Mouse (Mus musculus): ENCODE results near the gene E2f4. TPM values are rescaled to one million over a fixed set of nuclear protein-coding genes. Genes with fewer than 3 reads are reported as not detected.

E2f4 gene
- total and polyA plus RNA-seq, 3 experiments = 39.9 to 198 (median 51.0) TPM

- TF ChIP-seq ELF1 (IDR thresholded peaks at IDR 0.05; ENCODE audit: low read depth, low read length) = no peak
- TF ChIP-seq ZMIZ1 (IDR thresholded peaks at IDR 0.05; ENCODE audit: low read depth, low read length) = no peak
- TF ChIP-seq ZC3H11A (IDR thresholded peaks at IDR 0.05; ENCODE audit: low read depth, low read length) = no peak
- no peak; the same call in 1 of the 2 replicates for TF ChIP-seq BHLHE40 (IDR thresholded peaks at IDR 0.05; ENCODE audit: low read depth, low read length)
These were observed 51.1 kb downstream of the E2f4 start, which contains the start of gene Slc9a5 (continued) for GRCm38 (mm10) chr8:105348450-105349095.

- no peak overlapping the region for H3K27ac ChIP-seq (ENCODE audit: insufficient read depth, low read depth)
- peaks cover 15 to 38% of the 10 kb centered on the region in 2 experiments for H3K4me1 ChIP-seq (ENCODE audit: control insufficient read depth in 1 of 2, insufficient read depth in 2 of 2)
- dilution Hi-C loops (cut with MboI; ENCODE audit: extremely low pct_ligation_motif_present, extremely low pct_unique_long_range_greater_than_20kb, low sequenced_read_pairs) = no loop called here
These were observed 51.8 kb downstream of the E2f4 start for GRCm38 (mm10) chr8:105349096-105349771.

GRCm38 (mm10) chr8:105350186-105350585 lies 52.7 kb downstream of the E2f4 start:
- in situ Hi-C loops (cut with MboI; ENCODE audit: low pct_ligation_motif_present, low pct_unique_long_range_greater_than_20kb, low sequenced_read_pairs) = loop anchor here (5.0 kb wide), 1 partner anchor 37 kb away; no protein-coding TSS in a partner anchor
- no peak overlapping the region for H3K27ac ChIP-seq (ENCODE audit: insufficient read depth, low read depth)
- no peaks in the 10 kb centered on the region; the same call in 1 of the 2 replicates for H3K79me2 ChIP-seq (replicated peaks; ENCODE audit: control insufficient read depth, extremely low read depth, insufficient read depth, poor library complexity, severe bottlenecking)
- H3K4me1 ChIP-seq (ENCODE audit: control insufficient read depth in 1 of 2, insufficient read depth in 2 of 2) = peaks cover 19 to 37% of the 10 kb centered on the region in 2 experiments
- H3K9me3 ChIP-seq (replicated peaks; ENCODE audit: low read length) = no peaks in the 10 kb centered on the region
- dilution Hi-C loops (cut with MboI; ENCODE audit: extremely low pct_ligation_motif_present, extremely low pct_unique_long_range_greater_than_20kb, low sequenced_read_pairs) = no loop called here
- H3K4me3 ChIP-seq (replicated peaks in 1 of 3; ENCODE audit: low read depth in 2 of 3, low read length in 2 of 3, poor library complexity in 1 of 3) = no peak overlapping the region
- no peak for DNase-seq (ENCODE audit: extremely low read depth)
- no peaks in the 10 kb centered on the region for H3K36me3 ChIP-seq (replicated peaks in 1 of 2; ENCODE audit: control insufficient read depth in 1 of 2, insufficient read depth in 1 of 2, low read length in 1 of 2)
- no peak overlapping the region for H3K4me2 ChIP-seq (ENCODE audit: insufficient read depth, low read depth, poor library complexity, severe bottlenecking)
- H3K9ac ChIP-seq (ENCODE audit: insufficient read depth, low read depth) = no peak overlapping the region
- H3K27me3 ChIP-seq (replicated peaks) = peaks cover 17% of the 10 kb centered on the region
- no peak for TF ChIP-seq MAX (IDR thresholded peaks at IDR 0.05; ENCODE audit: low read length)
- no peak for TF ChIP-seq SMC3 (IDR thresholded peaks at IDR 0.05; ENCODE audit: low read depth, low read length)
- TF ChIP-seq USF1 (IDR thresholded peaks at IDR 0.05; ENCODE audit: low read depth, low read length) = no peak
- no peak for TF ChIP-seq CTCF (conservative IDR thresholded peaks at IDR 0.05 in 1 of 2, IDR thresholded peaks at IDR 0.05 in 1 of 2; ENCODE audit: low read depth in 2 of 2, low read length in 2 of 2)
- no peak for TF ChIP-seq CHD2 (IDR thresholded peaks at IDR 0.05; ENCODE audit: low read length)
- TF ChIP-seq POLR2AphosphoS2 (IDR thresholded peaks at IDR 0.05; ENCODE audit: low read depth, low read length) = no peak
- no peak for TF ChIP-seq EP300 (IDR thresholded peaks at IDR 0.05; ENCODE audit: low read length)
- TF ChIP-seq SIN3A (IDR thresholded peaks at IDR 0.05; ENCODE audit: low read length) = no peak
- TF ChIP-seq ELF1 (IDR thresholded peaks at IDR 0.05; ENCODE audit: low read depth, low read length) = no peak
- TF ChIP-seq CHD1 (IDR thresholded peaks at IDR 0.05; ENCODE audit: low read depth, low read length) = no peak

More at GRCm38 (mm10) chr8:105349096-105349771, 51.8 kb downstream of the E2f4 start:
- Histone ChIP-seq H3K79me2 (replicated peaks; ENCODE audit: control insufficient read depth, extremely low read depth, insufficient read depth, poor library complexity, severe bottlenecking) (no peaks in the 10 kb centered on the region; the same call in 1 of the 2 replicates), H3K9ac (ENCODE audit: insufficient read depth, low read depth) (peak overlapping the region; percentile 56), H3K36me3 (replicated peaks in 1 of 2; ENCODE audit: control insufficient read depth in 1 of 2, insufficient read depth in 1 of 2, low read length in 1 of 2) (no peaks in the 10 kb centered on the region), H3K4me3 (replicated peaks in 1 of 3; ENCODE audit: low read depth in 2 of 3, low read length in 2 of 3, poor library complexity in 1 of 3) (peak overlapping the region; percentile 56 to 80 (median 67)), H3K4me2 (ENCODE audit: insufficient read depth, low read depth, poor library complexity, severe bottlenecking) (peak overlapping the region; percentile 90), H3K27me3 (replicated peaks) (peaks cover 17% of the 10 kb centered on the region), H3K9me3 (replicated peaks; ENCODE audit: low read length) (no peaks in the 10 kb centered on the region)
- in situ Hi-C loops (cut with MboI; ENCODE audit: low pct_ligation_motif_present, low pct_unique_long_range_greater_than_20kb, low sequenced_read_pairs) = no loop called here
- DNase-seq (ENCODE audit: extremely low read depth) = no peak
- TF ChIP-seq HCFC1 (IDR thresholded peaks at IDR 0.05; ENCODE audit: low read depth, low read length) (no peak), UBTF (IDR thresholded peaks at IDR 0.05; ENCODE audit: low read depth, low read length) (0 out of 2 replicates have a peak, but pooled peaks have one; percentile 10), USF1 (IDR thresholded peaks at IDR 0.05; ENCODE audit: low read depth, low read length) (peak; percentile 17; the same call in 1 of the 2 replicates), ZKSCAN1 (IDR thresholded peaks at IDR 0.05; ENCODE audit: borderline replicate concordance, low read depth, low read length) (no peak), TBP (conservative IDR thresholded peaks at IDR 0.05; ENCODE audit: low read depth, low read length) (no peak), CTCF (conservative IDR thresholded peaks at IDR 0.05 in 1 of 2, IDR thresholded peaks at IDR 0.05 in 1 of 2; ENCODE audit: low read depth in 2 of 2, low read length in 2 of 2) (no peak), ETS1 (conservative IDR thresholded peaks at IDR 0.05; ENCODE audit: low read depth, low read length) (no peak), EP300 (IDR thresholded peaks at IDR 0.05; ENCODE audit: low read length) (no peak), IRF4 (IDR thresholded peaks at IDR 0.05; ENCODE audit: low read depth, low read length) (no peak), MAX (IDR thresholded peaks at IDR 0.05; ENCODE audit: low read length) (no peak), SIN3A (IDR thresholded peaks at IDR 0.05; ENCODE audit: low read length) (no peak), POLR2A (IDR thresholded peaks at IDR 0.05; ENCODE audit: low read depth, low read length) (no peak), SMC3 (IDR thresholded peaks at IDR 0.05; ENCODE audit: low read depth, low read length) (no peak)

Data from CH12.LX (cell line).